Mouse (Mus musculus): Measurements from ENCODE around the gene Dbil5.

DNA sequence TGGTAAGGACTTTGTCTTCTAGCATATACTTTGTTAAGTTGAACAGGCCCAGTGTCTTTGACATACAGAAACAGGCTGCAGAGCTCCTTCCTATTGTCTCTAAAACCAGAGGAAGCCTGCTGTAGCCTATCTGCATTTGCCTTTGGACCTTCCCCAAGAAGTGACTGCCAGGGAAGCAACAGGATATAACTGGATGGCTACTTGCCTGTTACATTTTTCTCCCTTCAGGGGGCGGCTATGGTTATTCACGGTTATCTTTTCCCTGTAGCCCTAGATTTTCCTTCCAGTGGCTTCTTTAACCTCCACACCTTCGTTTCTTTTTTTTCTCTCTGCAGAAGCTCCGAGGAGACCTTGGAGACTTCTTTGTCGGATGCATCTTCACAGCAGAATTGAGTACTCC, 10.6 kb upstream of the Dbil5 start:
- TF ChIP-seq CTCF (IDR thresholded peaks at IDR 0.05; ENCODE audit: insufficient read depth, low read depth, low read length) = no peak
- TF ChIP-seq POLR2A (IDR thresholded peaks at IDR 0.05; ENCODE audit: insufficient read depth, low read depth, low read length) = no peak
